Mouse (Mus musculus): ENCODE data around the gene Prcd. TPM values are rescaled to one million over a fixed set of nuclear protein-coding genes. Genes with fewer than 3 reads are reported as not detected.
"Not testable (repeated sequence)": the region's sequence is repeated elsewhere in the genome, so short reads cannot be mapped to it uniquely, and the experiment has no call there.

The Prcd gene
- total RNA-seq, 2 experiments from 2014 or later = 0.98 to 2.2 TPM

DNA sequence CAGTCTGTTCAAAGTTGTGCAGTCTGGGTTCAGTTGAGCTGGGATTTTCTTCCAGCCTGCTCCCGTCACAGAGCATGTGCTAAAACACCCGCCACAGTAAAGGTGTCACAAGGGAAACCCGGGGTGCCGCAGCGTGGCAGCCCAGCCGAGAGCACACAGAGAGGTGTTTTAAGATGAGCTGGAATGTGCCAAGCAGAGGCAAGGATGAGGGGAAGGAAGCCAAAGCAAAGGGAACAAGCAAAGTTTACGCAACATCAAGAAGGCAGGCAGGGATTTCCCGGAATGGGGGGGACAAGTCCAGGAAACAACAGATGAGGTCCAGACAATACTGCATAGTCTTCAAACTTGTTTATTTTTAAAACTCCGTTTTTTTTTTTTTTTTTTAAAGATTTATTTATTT, 13.2 kb downstream of the Prcd start:
- intact Hi-C loops (cut with DNase I) = loop anchor here (10.0 kb wide), 1 partner anchor 388 kb away; no protein-coding TSS in a partner anchor
- no peak for DNase-seq

DNA sequence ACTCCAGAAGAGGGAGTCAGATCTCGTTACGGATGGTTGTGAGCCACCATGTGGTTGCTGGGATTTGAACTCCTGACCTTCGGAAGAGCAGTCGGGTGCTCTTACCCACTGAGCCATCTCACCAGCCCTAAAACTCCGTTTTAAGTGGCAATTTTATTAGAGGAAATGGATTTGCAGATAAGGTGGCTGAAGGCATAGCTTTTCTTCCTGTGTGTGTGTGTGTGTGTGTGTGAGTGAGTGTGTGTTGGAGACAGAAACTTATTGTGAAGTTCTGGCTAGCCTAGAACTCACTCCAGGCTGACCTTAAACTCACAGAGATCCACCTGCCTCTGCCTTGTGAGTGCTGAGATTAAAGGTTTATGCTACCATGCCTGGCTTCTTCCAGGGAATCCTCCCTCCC, 13.7 kb downstream of the Prcd start:
- intact Hi-C loops (cut with DNase I) = loop anchor here (10.0 kb wide), 1 partner anchor 388 kb away; no protein-coding TSS in a partner anchor
- not testable (repeated sequence) for DNase-seq

DNA sequence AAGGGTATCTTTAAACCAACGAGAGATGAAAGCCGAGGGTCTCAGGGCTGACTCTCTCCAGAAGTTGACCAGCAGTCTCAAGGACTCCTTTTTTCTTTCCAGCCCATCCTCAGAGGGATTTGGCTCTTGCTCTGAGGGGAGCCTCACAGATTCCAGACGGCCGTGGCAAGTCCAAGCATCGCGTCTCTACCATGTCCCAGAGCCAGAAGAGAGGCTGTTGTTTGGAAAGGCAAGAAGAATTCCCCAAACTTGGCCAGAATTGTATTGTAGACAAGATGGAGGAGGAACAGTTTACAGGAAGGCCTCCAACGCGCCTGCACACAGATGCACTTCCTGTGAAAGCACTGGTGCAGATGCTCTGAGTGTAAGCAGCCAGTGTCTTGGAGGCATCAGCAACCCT, 14.6 kb downstream of the Prcd start:
- no peak for DNase-seq
- intact Hi-C loops (cut with DNase I) = loop anchor here (10.0 kb wide), 1 partner anchor 387 kb away; no protein-coding TSS in a partner anchor

DNA sequence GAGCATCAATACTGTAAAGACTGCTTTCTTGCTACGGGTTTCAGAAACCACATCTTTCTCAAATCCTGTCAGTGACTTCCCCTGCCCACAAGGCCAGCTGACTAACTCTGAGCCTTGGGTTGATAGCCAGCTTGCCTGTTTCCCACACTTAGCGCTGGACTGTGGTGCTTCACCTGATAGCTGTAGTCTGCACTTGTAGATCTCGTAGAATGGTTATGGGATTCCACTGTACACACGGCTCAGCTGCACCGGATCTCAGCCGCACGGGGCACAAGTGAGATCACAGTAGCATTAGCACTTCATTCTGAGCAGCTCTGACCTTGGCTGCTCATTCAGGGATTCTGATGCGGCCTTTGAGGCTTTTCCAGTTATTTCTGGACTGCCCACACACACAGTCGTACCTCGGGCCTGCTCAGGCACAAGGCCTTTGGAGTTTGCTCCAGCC, 15.1 kb downstream of the Prcd start:
- intact Hi-C loops (cut with DNase I) = loop anchor here (10.0 kb wide), 1 partner anchor 386 kb away; no protein-coding TSS in a partner anchor
- DNase-seq = no peak

DNA sequence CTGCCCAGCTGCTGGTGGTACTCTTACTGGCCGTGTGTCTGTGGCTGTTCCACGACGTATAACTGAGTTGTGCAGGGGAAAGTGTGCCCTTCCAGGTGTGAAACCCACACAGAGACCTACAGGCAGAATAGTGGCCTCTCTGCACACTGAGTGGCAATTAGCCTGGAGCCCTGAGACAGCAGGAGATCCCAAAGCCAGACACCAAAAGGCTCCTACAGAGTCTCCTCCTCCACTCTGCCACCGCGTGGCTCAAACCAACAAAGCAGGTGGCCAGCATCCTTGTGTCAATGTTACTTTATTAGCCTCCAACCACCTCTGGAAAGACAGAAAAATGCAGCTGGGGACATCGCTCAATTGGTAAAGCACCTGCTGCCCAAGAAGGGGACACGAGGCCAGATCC, 15.5 kb downstream of the Prcd start:
- peak; percentile 45 for DNase-seq
- intact Hi-C loops (cut with DNase I) = loop anchor here (10.0 kb wide), 1 partner anchor 386 kb away; no protein-coding TSS in a partner anchor

DNA sequence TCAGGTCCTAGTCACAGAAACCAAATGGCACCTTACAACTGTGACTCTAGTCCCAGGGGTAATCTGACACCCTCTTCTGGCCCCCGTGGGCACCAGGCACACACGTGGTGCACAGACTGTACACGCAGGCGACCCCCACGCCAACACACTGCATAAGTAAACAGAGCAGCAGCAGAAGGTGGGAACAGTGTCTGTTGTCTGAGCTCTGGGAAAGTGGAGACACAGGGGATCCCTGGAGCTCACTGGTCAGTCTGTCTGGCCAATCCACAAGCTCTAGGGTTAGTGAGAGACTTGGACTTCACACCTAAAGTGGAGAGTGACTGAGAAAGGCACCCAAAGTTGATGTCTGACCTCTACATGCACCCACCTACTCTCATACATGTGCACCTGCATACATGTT, 16.0 kb downstream of the Prcd start:
- intact Hi-C loops (cut with DNase I) = loop anchor here (10.0 kb wide), 1 partner anchor 385 kb away; no protein-coding TSS in a partner anchor
- no peak for DNase-seq

DNA sequence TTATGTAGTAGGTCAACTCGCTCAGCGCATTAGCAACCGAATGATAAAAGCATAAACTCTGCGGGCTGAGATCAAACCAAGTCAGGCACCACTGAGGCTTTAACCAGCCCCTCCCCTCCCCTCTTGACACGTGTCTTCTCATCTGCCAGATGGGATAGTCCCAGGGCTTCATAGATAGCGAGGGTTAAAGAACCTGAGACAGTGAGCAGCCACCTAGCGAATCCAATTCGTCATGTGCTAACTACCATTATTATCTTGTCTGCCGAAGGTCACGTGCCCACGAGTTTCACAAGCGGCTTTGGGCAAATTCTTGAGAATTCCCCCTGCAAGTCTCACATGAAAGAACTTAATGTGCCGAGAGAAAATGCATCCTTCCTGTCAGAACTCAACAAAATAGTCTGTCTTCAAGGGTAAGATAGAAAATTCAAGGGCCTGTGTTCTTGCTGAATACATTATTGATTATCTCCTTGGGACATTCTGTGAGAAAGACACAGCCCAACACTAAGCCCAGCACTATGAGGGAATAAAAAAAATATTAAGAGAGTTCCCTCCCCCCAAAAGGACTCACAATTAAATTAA, 16.5 kb downstream of the Prcd start:
- intact Hi-C loops (cut with DNase I) = loop anchor here (10.0 kb wide), 1 partner anchor 385 kb away; no protein-coding TSS in a partner anchor

DNA sequence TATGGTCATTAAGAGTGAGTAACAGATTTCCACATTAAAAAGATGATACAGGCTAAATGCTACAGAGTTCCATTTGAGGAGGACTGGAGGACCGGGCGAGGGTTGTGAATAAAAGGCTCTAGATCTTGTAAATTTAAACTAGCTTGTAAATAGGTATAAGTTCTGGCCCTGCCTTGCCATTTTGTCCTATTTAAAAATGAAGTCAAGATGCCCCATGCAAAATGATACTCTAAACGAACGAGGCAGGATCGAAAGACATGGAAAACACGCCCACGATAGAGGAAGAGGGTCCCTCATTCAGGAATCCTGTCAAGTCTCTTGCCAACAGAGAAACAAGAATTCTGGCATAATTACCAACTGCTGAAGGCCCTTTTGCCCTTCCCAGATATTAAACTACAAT, 17.1 kb downstream of the Prcd start:
- intact Hi-C loops (cut with DNase I) = no loop called here
- DNase-seq = no peak

More for the DNA sequence above, 16.5 kb downstream of the Prcd start:
- no peak for DNase-seq

DNA sequence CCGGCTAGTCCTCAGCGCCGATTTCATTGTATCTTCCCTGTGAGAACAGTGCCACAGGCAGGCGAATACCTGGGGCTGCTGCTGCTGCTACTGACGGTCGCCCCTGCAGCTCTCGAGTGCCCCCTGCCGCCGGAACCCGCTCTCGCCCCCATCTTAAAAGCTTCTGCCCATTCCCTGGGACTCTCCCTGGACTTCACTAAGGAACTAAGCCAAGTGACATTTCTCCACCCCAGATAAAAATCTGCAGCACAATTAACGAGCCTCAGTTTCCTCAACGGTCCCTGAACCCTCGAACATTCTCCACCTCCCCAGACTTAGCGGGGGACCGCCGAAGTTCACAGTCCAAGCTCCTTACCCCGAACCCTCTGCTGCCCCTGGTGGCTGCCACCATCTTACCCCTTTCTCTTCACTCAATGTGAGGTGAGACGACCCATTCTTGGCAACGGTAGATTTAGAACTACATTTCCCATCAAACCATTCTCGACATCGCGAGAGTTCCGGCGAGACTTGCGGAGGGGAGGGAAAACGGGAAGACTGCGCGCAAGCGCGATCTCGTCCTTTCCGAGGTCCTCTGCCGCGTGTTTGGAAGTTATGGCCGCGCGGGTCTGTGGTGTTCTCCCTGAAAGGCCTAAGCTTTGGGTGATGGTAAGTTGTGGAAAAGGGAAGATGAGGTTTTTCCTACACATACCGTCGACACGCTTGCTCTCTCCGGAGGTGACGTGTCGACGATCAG, 17.9 kb downstream of the Prcd start:
- intact Hi-C loops (cut with DNase I) = no loop called here
- DNase-seq = peak; percentile 98

DNA sequence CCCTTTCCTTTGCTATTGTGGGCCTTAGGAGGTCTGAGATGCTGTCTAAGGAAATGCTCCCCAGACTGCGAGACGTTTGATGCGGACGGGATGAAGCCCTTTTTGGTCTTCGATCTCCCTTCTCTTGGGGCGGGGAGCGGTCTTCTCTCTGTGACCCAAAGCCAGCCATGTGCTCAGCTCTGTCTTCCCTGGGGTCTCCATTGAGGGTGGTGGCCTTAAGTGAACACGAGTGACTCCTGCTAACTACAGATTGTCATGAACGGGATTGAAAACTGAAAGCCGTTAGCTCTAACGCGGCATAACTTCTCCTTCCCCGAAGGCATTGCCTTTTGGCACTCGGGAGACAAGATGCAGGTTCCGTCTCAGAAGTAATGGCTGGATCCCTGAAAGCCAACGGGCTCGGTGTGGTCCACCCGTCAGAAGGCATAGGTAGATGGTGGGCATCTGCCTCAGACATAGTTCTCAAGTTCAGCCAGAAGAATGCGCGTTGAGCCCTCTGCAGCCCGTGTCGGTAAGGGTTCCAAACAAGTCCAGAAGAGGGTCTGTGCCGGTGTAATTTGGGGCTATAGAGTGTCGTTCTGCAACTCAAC, 18.6 kb downstream of the Prcd start:
- intact Hi-C loops (cut with DNase I) = no loop called here
- DNase-seq = no peak

DNA sequence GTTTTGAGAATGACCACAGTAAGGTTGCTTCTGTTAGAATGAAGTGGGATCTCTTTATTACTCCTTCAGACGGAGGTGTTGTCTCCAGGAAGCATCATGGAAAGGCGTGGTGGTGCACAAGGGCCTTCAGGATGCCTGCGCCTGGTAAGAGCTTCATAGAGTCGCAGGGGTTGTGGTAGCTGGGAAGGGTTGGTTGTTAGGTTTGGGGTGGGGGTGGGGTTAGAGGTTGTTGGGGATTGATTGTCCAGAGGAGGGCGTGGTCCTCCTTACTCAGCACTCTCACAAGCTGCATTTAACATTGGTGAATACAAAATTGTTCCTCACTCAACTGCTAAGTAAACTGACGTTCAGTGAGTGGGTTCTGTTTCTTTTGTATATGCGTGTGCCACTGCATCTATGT, 19.3 kb downstream of the Prcd start:
- DNase-seq = no peak
- intact Hi-C loops (cut with DNase I) = no loop called here

DNA sequence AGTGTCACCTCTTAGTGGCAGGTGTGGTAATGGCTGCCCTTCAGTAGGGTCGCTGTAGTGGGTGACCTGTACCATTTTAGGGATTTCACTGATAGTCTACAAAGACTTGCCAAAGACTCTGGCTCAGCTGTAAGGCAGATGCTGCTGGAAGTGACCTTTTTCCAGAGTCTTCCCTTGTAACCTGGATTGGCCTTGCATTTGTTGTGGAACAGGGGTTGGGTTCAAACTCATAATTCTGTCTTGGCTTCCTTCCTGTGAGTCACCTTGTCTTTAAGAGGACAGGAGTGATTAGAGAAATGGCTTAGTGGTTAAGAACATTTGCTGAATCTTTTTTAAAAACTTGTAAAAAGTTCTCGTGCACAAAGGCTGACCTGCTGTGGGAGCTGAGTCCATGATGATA, 20.1 kb downstream of the Prcd start:
- intact Hi-C loops (cut with DNase I) = no loop called here
- no peak for DNase-seq

DNA sequence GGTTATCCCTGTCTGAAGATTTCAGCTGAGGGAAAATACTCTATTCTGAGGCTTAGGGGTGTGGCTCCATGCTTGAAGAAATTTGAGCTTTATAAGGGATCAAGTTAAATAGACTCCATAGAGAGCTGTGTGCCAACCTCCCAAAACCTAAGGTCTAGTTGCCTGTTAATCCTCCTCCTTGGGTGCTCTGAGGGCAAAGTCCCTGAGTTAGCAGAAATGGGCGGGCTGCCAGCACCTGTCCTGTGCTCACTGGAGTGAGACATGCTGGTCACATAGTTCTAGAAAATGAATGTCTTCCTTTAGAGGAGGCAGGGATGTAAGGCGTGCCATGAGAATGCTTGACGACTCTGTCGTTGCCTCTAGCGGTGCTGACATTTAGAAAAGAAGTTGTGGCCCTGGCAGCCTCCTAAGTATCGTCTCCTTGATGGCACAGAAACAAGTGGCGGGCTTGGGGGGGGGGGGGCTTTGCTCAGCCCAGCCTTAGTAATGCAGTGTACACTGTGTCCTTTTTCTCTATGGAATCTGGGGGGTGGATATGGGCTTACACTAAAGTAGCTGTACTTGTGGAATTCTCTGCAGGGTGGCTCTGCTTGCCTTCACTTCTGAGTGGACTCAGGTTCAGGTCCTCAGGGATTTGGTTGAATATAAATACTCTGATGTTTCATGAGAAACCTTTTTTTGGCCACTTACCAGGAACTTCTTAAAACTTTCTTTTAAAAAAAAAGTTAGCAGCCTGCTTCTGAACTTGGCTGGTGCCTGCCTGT, 21.5 kb downstream of the Prcd start:
- no peak for DNase-seq
- intact Hi-C loops (cut with DNase I) = no loop called here

DNA sequence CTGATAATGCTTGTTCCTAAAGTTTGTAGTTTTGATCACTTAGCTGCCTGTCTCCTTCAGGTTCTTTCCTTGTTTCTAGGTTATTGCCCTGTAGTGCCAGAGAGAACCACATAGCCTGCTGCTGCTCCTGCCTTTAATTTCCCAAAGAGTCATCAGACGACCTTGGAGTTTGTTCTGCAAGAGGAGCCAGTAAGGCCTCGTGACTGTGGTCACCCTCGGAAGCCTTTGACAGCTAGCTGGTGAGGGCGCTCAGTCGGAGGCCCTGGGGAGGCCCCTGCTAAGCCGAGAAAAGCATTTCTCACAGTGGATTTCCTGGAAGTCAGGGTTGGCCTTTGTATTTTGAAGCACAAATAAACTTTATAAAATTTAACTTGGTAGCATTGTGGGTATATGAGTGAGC, 22.1 kb downstream of the Prcd start:
- intact Hi-C loops (cut with DNase I); DNase-seq: not testable (repeated sequence)

DNA sequence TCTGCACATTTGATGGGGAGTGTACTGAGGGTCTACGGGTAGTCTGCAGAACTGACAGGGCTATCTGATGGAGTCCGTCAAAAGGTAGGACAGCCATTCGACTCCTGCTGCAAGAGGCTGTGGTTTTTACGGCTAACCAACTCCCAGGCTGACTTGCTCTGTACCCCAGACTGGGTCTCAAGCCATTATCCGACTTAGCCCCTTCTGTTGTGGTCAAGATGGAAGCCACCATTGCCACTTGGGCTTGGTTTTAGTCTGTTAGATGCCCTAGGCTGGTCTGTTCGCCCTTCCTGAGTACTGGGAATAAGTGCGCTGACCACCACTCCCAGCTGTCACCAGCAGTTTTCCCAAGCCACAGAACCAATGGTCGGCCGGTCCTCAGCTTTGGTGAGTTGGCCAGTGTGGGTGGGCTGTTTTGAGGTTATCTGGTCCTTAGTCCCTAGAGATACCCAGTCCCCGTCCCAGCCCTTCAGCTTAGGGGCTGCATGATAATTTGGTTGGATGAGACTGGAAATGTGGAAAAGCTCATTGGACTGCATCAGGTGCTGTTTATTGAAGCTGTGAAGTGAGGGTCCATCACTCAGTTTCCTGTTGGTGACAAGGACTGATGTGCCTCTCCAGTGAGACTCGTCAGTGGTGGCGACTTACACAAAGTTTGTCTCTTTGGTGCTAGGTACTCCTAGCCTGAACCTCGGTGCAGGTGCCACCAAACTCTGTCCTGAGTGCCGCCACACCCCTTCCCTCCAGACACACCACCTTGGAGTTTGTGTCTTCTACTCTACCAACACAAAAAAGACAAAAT, 23.0 kb downstream of the Prcd start:
- no peak for DNase-seq
- intact Hi-C loops (cut with DNase I) = no loop called here

DNA sequence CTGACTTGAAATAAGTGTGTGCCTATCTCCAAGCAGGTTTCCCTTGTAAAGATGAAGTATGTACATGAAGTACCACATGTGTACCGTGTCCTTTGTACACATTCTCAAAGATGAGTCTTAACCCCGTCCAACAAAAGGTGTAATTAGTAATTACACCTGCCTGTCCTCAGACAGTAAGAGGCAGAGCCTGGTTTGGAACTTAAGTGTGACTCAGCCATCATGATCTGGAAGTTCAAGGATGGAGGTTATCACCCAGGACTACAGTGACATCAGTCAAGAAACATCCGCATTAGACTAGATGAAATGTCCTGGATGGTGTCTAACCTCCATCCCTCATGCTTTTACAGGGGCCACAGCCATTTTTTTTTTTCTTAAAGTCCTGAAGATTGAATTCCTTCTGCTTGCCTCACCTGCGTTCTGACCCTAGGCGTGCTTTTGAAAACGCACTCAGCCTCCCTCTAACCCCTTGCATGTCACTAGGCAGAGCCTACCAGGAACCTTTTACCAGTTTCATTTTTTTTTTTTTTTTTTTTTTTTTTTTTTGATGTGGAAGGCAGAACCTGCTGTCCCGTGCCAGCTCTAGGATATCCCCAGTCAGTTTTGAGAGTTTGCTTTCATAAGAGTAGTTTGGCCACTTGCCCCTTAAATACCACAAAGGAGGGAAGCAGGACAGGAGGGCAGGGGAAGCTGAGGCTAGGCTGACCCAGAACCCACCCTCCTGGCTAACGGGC, 24.5 kb downstream of the Prcd start:
- intact Hi-C loops (cut with DNase I) = no loop called here
- DNase-seq = no peak

DNA sequence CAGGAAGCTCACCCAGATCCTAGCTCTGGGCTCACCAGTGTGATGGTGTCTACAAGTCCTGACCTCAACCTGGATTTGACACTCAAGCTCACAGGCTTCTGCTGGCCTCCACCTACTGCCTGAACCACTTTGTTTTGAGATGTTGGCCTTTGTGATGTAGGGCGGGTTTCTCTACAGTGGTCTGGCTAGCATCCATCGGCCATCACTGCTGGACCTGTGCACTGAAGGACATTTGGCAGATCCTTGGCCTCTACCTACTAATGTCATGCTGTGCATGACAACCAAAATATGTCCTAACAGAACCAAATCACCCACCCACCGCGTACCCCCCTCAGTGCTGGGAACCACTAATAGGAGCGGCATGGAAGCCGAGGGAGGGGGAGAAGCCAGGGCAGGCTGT, 25.8 kb downstream of the Prcd start:
- DNase-seq = peak; percentile 31
- intact Hi-C loops (cut with DNase I) = no loop called here

DNA sequence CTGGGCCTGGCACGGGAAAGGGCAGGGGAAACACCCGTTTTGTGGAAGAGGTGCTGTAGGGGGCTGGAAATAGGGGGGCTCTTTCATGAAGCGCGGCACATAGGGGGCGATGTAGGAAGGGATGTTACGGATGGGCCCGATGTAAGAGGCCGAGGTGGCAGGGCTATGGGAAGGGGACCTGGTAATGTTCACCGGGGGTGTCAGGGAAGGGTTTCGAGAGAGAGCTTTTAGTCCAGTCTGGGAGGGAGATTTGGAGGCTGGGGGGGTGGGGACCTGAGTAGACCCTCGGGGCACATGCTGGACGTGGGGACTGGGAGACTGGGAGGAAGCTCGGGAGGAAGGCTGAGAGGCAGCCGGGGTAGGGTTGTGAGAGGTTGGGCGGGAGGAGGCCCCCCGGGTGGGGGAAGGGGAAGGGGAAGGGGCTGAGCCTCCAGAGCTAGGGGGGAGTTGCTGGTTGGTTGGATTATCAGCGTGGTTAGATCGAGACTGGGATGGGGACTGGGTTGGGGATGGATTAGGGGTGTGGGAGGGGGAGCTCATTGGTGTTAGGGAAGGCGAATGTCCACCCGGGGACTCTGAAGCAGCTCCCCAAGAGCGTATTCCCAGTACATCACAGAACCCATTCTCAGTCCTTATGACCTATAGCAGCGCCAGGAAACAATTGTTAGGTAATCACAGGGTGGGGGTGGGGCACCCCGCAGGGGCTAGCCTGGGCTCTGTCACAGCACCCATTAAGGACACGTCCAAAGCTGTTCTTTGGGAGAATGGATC, 27.2 kb downstream of the Prcd start:
- intact Hi-C loops (cut with DNase I) = no loop called here
- no peak for DNase-seq

DNA sequence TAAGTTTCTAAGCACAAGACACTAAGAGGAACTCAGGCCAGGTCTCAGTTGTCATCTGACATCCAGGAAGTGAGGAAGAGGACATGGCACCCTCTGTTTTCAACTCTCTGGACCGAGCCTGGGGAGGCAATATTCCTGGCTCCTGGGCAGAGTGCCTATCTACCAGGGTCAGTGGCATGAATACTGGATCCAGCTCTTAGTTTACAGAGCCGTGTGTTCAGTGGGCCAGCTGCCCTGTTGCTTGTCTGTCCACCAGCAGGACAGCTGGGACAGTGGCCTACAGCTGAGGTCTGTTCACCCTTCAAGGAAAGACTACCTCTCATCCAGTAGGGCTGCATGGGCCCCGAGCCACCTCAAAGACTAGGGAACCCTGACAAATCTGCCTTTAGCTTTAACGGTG, 27.8 kb downstream of the Prcd start:
- DNase-seq = no peak
- intact Hi-C loops (cut with DNase I) = no loop called here
